Mouse (Mus musculus) embryonic stem cell, embryonic (primary cell): Measurements from ENCODE around the gene Ptprcap.

Source experiments
- CTCF ChIA-PET, 4 experiments: fragments of 300-600 bp in 2 of 4; fragments of 350-600 bp in 2 of 4; sonication (Branson Sonifier 250); formaldehyde crosslinking; loops; one replicate each; lab custom pipeline; 2022; ENCODE audit warnings: inconsistent platforms in 2 of 4; lab: Charles Lee
- POLR2A ChIA-PET, 4 experiments: fragments of 300-600 bp in 2 of 4; fragments of 350-600 bp in 2 of 4; sonication (Branson Sonifier 250); formaldehyde crosslinking; loops; one replicate each; lab custom pipeline; 2022; ENCODE audit warnings: antibody characterized with exemption in 4 of 4, inconsistent platforms in 1 of 4; lab: Charles Lee

Gene Ptprcap

DNA sequence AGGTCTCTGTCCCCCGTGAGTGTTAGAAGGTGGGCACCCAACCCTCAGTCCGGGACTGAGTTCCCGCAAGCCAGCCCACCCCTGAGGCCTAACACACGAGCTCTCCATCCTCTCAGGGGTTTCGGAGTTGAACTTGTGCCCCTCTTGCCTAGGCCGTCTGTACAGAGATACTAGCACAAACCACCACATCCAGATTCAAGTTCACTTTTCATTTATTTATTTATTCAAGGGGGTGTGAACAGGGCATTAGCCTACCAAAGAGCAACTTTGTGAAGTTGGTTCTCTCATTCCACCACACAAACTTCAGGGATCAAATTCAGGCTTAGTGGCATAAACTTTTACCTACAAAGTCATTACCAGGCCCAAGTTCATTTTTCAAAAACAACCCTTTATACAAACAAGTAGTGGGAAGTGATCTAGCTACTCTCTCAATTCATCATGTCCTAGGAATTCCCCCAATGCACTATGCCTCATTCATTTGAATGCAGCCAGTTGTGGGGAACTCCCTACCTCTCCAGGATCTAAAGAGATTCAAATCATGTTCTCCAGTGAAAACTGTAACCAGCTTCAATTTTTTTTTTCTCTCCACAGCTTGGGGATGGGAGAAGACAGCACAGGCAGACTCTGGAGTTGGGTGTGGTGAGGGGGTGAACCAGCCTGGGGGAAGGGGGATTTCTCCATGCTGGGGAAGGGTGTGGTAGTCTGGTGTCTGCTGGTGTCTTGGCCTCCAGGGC is 18.0 kb upstream of the Ptprcap start:
- ChIA-PET POLR2A (interaction anchor here in 3 of 4 experiments (0.8 to 9.5 kb wide), 9 partner anchors 9 to 88 kb away, joined by 3 to 67 read pairs (median 4); partner anchors contain the start of genes Cdk2ap2 (in 2 of the 3), Aip (in 1 of the 3) and Rps6kb2 (in 1 of the 3)), CTCF (interaction anchor here in 3 of 4 experiments (0.7 to 6.1 kb wide), 6 partner anchors 9 to 732 kb away, joined by 3 to 29 read pairs (median 4); partner anchors contain the start of genes Aip (in 1 of the 3), Gm49405 (in 1 of the 3) and Nudt8 (in 1 of the 3))

- CTCF ChIA-PET = interaction anchor here in 3 of 4 experiments (0.7 to 6.1 kb wide), 6 partner anchors 10 to 732 kb away, joined by 3 to 29 read pairs (median 4); partner anchors contain the start of genes Aip (in 1 of the 3), Gm49405 (in 1 of the 3) and Nudt8 (in 1 of the 3)
- POLR2A ChIA-PET = interaction anchor here in 2 of 4 experiments (1.3 to 9.5 kb wide), 4 partner anchors 11 to 39 kb away, joined by 3 to 67 read pairs (median 4); partner anchors contain the start of genes Aip (in 1 of the 2) and Cdk2ap2 (in 1 of the 2)
Observed at GRCm38 (mm10) chr19:4135963-4136345, 17.4 kb upstream of the Ptprcap start.

DNA sequence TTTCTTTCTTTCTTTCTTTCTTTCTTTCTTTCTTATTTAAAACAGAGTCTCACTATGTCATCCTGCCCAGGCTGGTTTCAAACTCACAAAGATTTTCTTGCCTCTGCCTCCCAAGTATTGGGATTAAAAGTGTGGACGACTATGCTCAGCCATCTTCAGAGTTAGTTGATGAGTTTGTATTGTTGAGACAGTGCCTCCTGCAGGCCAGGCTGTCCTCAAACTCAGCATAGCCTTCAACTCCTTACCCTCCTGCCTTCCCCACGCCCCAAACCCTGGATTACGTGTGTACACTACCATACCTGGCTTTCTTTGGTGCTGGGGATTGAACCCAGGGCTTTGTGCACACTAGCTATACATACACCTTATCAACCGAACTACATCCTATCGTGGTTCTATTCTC is 16.9 kb upstream of the Ptprcap start:
- ChIA-PET POLR2A (interaction anchor here in 2 of 4 experiments (0.8 to 9.5 kb wide), 10 partner anchors 11 to 79 kb away, joined by 3 to 67 read pairs (median 4); partner anchors contain the start of genes Aip (in 1 of the 2), Cdk2ap2 (in 1 of the 2) and Rad9a (in 1 of the 2)), CTCF (interaction anchor here in 3 of 4 experiments (0.6 to 6.1 kb wide), 7 partner anchors 10 to 731 kb away, joined by 3 to 29 read pairs (median 4); partner anchors contain the start of genes Aip (in 1 of the 3), Gm49405 (in 1 of the 3) and Nudt8 (in 1 of the 3))

DNA sequence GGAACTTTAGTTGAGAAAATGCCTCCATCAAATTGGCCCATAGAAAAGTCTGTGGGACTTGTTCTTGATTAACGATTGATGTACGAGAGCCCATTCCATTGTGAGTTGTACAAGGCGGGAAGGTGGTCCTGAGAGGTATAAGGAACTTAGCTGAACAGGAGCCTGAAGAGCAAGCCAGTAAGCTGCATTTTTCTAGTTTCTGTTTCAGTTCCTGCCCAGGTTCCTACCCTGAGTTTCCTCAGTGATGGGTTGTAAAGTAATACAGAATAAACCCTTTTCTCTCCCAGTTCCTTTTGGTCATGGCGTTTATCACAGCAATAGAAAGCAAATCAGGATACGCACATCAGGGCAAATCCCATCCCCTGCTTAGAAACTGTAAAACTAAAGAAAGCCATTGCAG is 15.5 kb upstream of the Ptprcap start:
- CTCF ChIA-PET = interaction anchor here in 3 of 4 experiments (0.6 to 6.1 kb wide), 14 partner anchors 12 to 913 kb away, joined by 3 to 29 read pairs (median 4); partner anchors contain the start of genes Ndufv1 (in 2 of the 3), Aip (in 1 of the 3), Cdk2ap2 (in 1 of the 3) and Kdm2a (in 1 of the 3)
- POLR2A ChIA-PET = interaction anchor here (0.7 to 9.5 kb wide), 21 partner anchors 9 to 351 kb away, joined by 3 to 67 read pairs (median 5); partner anchors contain the start of genes Cdk2ap2 (in 2 of the 4), Rps6kb2 (in 2 of the 4), Aip (in 1 of the 4) and Rad9a (in 1 of the 4)

DNA sequence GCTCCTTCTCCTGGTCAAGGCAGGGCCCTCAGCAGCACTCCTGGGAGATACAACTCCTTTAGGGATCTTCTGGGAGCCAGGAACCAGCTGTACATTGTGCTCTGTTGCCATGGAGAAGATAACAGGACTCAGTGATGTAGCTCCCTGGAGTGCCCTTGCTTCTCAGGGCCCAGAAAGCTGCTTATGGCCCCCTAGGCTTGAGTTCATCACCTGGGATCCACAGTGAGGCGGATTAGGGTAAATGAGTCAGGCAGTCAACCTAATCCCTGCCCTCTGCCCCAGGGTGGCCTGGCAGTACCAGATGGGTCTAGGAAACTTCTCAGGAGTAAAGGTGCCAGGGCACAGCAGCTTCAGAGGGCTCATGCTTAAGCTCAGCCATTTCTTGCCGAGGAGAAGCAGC is 14.0 kb upstream of the Ptprcap start, which contains the start of gene Gpr152:
Gene Gpr152, plus strand, starts transcription at position 342 of the 400 bp plus-strand sequence.
- ChIA-PET POLR2A (interaction anchor here in 3 of 4 experiments (0.5 to 9.5 kb wide), 17 partner anchors 8 to 179 kb away, joined by 3 to 67 read pairs (median 4); partner anchors contain the start of genes Rps6kb2 (in 2 of the 3), Aip (in 1 of the 3), Cdk2ap2 (in 1 of the 3) and Rad9a (in 1 of the 3)), CTCF (interaction anchor here in 3 of 4 experiments (0.5 to 6.1 kb wide), 3 partner anchors 13 to 422 kb away, joined by 3 to 29 read pairs (median 8); partner anchors contain the start of gene Aip (in 1 of the 3))

DNA sequence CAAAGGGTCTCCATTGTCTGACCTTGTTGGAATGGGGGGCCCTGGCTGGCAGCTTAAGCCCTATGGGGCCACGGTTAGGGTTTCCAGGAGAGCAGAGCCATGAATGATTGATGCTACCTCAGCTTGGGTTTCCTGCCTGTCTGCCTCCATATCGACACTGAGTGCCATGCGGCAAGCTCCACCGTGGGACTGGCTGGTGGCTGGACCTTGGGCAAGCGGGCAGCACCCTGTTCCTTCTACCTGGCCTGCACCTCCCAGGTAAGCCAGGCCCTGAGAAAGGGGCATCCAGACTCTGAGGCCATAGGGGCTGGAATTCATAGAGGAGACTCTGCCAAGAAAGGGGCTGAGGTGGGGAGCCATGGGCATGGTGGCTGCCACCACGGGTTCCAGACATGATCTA is 13.3 kb upstream of the Ptprcap start:
- CTCF ChIA-PET = interaction anchor here in 3 of 4 experiments (0.6 to 6.1 kb wide), 3 partner anchors 14 to 16 kb away, joined by 3 to 29 read pairs (median 13); partner anchors contain the start of gene Aip (in 1 of the 3)
- POLR2A ChIA-PET = interaction anchor here (0.7 to 9.5 kb wide), 12 partner anchors 9 to 83 kb away, joined by 3 to 67 read pairs (median 4); partner anchors contain the start of genes Rps6kb2 (in 2 of the 4) and Aip (in 1 of the 4)

GRCm38 (mm10) chr19:4142416-4143173 is 10.8 kb upstream of the Ptprcap start:
- ChIA-PET CTCF (interaction anchor here in 1 of 4 experiments (0.6 to 0.8 kb wide), 2 partner anchors 17 to 18 kb away, joined by 3 to 4 read pairs; partner anchors contain the start of gene Aip), POLR2A (interaction anchor here (0.6 to 9.5 kb wide), 10 partner anchors 8 to 130 kb away, joined by 3 to 67 read pairs (median 4); partner anchors contain the start of genes Aip (in 1 of the 4) and Ndufv1 (in 1 of the 4))

DNA sequence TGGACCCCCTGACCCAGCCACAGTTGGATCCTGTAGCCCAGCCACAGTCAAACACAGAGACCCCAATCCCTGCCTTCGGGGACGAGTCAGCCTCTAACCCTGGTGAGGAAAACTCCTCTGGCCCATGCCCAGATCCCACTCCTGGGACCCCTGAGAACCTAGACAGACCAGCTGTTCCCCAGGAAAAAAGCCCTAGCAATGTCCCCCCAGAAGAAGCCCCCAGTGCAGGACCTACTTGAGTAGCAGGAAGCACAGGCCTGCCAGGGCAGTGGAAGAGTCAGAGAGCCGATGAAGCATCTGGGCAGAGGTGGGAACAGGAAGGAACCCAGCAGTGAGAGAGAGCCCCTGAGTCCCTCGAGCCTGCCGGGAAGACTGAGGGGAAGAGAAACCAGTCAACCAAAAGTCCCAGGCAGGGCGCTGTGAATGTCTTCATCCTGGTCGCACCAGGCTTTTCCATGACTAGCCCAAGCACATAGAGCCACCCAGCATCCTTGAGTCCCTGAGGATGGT is 9.6 kb upstream of the Ptprcap start, which contains the start of gene Cabp4:
Gene Cabp4, minus strand, starts transcription at position 275 of the 510 bp plus-strand sequence.
- ChIA-PET CTCF (no interaction called here), POLR2A (interaction anchor here in 2 of 4 experiments (1.0 to 9.5 kb wide), 5 partner anchors 11 to 88 kb away, joined by 3 to 67 read pairs (median 3); partner anchors contain the start of genes Aip (in 1 of the 2), Carns1 (in 1 of the 2) and Cdk2ap2 (in 1 of the 2))

DNA sequence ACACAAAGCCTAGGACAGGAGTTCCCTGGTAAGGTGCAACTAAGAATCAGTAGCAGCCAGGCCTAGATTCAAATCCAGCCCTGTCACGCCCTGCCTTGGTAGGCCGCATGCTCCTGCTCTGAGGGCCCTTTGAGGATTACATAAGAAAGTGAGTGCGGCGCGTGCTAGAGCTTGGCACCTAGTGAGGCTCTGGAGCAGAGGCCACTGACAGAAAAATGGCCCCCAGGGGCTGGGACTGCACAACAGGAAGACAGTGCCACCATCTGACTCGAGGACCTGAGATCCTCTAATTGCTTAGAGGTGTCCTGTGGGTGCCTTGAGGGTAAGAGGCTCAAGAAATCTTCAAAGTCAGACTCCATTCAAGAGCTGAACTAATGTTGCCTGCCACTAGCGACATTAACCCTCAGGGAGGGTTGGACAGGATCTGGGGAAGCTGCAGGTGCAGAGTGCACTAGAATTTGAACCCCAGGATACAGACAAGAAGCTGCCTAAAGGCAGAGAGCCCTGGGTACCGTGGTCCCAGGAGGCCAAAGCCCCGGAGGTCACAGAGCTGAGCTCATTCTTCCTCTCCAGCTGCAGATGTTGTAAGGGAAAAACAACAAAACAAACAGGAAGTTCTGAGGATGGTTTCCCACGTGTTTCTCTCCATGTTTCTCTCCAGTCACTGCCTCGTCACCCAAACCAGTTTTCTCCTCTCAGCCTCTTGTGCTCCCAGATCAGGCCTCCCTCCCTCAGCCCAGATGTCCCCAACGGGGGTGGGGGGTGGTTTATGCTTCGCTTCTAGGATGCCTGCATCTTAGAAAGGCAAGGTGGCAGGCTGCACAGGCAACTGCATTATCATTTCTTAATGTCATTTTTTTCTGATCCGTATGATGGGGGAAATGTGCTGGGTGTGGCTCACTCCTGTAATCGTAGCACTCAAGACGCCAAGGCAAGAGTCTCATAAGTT is 8.6 kb upstream of the Ptprcap start:
- ChIA-PET POLR2A (interaction anchor here in 2 of 4 experiments (0.6 to 1.7 kb wide), 11 partner anchors 9 to 89 kb away, joined by 3 to 5 read pairs (median 3); partner anchors contain the start of genes Aip (in 1 of the 2), Carns1 (in 1 of the 2), Cdk2ap2 (in 1 of the 2) and Ptprcap (in 1 of the 2)), CTCF (interaction anchor here in 2 of 4 experiments (0.6 to 0.8 kb wide), 2 partner anchors 84 to 176 kb away, joined by 3 read pairs; no protein-coding TSS in a partner anchor)

DNA sequence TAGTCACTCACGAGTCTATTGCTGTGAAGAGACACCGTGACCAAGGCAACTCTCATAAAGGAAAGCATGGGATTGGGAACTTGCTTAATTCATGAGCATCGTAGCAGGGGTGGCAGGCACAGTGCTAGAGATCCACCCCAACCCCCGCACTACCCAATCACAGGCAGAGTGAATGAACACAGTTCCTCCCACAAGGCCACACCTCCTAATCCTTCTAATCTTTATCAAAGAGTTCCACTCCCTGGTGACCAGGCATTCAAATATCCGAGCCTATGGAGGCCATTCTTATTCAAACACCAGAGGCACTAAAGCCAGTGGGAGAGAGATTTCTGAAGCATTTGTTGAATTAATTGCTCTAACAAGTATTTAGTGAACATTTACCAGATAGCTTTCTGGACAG is 7.5 kb upstream of the Ptprcap start:
- CTCF ChIA-PET = no interaction called here
- POLR2A ChIA-PET = interaction anchor here in 3 of 4 experiments (0.5 to 1.9 kb wide), 5 partner anchors 11 to 49 kb away, joined by 3 to 5 read pairs (median 5); partner anchors contain the start of genes Aip (in 1 of the 3) and Cdk2ap2 (in 1 of the 3)

DNA sequence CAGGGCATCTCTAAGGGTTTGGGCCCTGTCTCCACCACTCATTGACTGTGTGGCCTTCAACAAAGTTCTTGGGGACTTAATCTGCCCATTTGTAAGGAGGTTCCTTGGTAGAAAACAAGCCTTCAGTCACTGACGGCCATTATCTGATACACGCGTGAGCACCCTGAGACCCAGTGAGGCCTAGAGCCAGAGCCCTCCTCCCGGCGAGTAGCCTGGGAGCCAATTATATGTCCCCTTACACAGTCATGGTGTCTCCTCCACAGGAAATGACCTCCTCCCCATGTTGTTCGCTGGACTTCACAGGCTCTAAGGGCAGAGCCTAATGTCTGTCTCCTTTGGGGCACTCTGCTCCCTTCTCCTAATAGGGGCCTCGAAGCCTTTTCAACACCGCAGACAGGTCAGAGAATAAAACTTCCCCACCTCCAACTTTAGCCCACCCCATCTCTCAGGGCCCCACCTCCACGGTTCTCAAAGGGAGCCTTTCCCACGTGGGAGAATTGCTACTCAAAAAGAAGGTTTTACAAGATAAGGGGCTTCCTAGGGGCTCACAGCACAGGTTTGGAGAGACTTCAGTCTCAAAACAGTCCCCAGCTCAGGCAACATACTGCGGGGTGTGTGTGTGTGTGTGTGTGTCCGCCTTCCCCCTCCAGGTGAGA is 6.9 kb upstream of the Ptprcap start:
- CTCF ChIA-PET = interaction anchor here in 3 of 4 experiments (0.6 to 1.1 kb wide), 3 partner anchors 21 to 428 kb away, joined by 3 read pairs; no protein-coding TSS in a partner anchor
- POLR2A ChIA-PET = interaction anchor here in 3 of 4 experiments (0.6 to 1.9 kb wide), 12 partner anchors 8 to 49 kb away, joined by 3 to 7 read pairs (median 5); partner anchors contain the start of genes Cdk2ap2 (in 2 of the 3) and Ppp1ca (in 2 of the 3)

DNA sequence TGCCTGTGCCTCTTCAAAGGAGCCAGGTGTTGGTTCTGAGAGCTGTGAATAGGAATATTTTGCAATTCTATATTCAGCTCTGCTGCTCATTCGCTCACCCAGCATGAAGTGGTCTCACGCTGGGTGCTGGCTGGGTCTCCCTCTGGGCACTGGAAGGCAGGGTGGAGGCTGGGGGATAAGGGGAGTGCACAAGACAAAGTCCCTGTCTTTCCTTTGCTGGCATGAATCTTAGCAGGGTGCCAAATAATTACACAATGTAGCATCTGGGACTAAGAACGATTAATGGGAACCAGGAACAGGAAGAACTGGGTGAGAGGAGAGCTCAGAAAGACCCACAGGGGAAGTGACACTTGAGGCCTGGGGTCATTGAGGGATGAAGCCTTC is 6.4 kb upstream of the Ptprcap start:
- ChIA-PET CTCF (interaction anchor here in 3 of 4 experiments (0.6 to 1.1 kb wide), 3 partner anchors 22 to 428 kb away, joined by 3 read pairs; no protein-coding TSS in a partner anchor), POLR2A (interaction anchor here (0.6 to 1.9 kb wide), 15 partner anchors 9 to 100 kb away, joined by 3 to 7 read pairs (median 4); partner anchors contain the start of genes Cdk2ap2 (in 2 of the 4) and Ppp1ca (in 2 of the 4))

DNA sequence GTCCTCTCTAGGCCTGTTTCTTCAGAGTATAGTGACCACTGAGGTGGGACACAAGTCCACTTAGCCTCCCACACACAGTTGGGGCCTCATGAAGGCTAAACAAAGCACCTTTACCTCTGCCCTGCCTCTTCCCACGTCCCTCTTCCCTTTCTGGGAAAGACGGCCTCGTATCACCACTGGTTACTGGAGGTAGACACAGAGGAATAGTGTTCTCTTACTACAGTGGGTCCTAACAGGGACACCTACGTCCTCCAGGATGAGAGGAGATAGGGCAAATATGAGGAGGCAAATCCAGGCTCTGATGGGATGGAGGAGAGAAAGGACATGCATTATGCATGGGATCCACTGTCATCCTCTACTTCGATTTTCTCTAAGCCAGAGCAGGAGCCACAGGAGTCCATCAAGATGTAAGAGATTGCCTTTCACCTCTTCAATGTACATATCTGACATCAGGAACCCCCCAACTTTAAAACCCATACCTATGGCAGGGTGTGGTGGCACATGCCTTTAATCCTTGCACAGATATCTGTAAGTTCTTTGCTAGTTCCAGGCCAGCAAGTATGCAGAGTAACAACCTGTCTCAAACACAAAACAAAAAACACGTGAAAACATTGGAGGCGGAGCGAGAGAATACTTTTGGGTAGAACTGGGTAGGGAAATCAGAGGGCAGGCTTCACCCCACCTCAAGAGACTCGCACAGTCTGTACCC is 5.5 kb upstream of the Ptprcap start:
- CTCF ChIA-PET = interaction anchor here in 1 of 4 experiments (1.1 kb wide), 1 partner anchor 59 kb away, joined by 3 read pairs; no protein-coding TSS in a partner anchor
- POLR2A ChIA-PET = interaction anchor here in 3 of 4 experiments (0.6 to 1.9 kb wide), 15 partner anchors 8 to 53 kb away, joined by 3 to 7 read pairs (median 4); partner anchors contain the start of genes Cdk2ap2 (in 2 of the 3) and Ppp1ca (in 2 of the 3)

DNA sequence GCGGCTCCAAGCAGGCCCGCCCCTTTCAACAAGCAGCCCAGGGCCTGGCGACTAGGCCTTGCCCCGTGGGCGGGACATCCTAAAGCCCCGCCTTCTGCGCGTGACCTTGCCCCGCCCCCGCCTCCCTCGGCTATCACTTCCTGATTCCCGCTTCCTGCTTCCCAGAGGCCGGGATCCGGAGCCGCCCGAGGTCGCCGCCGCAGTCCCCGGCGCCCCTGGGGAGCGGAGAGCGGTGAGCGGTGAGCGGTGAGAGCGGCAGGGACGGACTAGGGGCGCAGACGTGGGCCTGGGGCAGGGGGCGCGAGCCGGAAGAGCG is 5.0 kb upstream of the Ptprcap start, which contains the start of gene Coro1b:
Gene Coro1b, plus strand, starts transcription at position 129 of the 316 bp plus-strand sequence.
- ChIA-PET POLR2A (interaction anchor here in 3 of 4 experiments (0.6 to 1.2 kb wide), 12 partner anchors 14 to 202 kb away, joined by 3 to 8 read pairs (median 4); partner anchors contain the start of genes Rps6kb2 (in 2 of the 3) and Cdk2ap2 (in 1 of the 3)), CTCF (no interaction called here)
